Mouse (Mus musculus) neural tube, embryonic 15.5 days (tissue): Measurements from ENCODE around the gene Jmjd1c. TPM values are rescaled to one million over a fixed set of nuclear protein-coding genes. Genes with fewer than 3 reads are reported as not detected.

Source experiments
- ATAC-seq: fragments of 200-750 bp; cut with Nextera tagmentation; 2 replicates; pipeline ENCODE4 v1.8.0; 2017; ENCODE audit warnings: mild to moderate bottlenecking, moderate TSS enrichment, moderate library complexity; ENCODE audit not compliant: low FRiP score
- H3K27ac ChIP-seq: fragments of 300-500 bp; sonication (generic); replicated peaks from 2 replicates; pipeline ENCODE4 v1.5.1; 2015; ENCODE audit warnings: mild to moderate bottlenecking, inconsistent platforms
- H3K27me3 ChIP-seq: fragments of 300-500 bp; sonication (generic); replicated peaks from 2 replicates; pipeline ENCODE4 v1.6.1; 2015; ENCODE audit warnings: inconsistent platforms
- H3K36me3 ChIP-seq: fragments of 300-500 bp; sonication (generic); 2 replicates; pipeline ENCODE4 v1.6.1; 2015; ENCODE audit warnings: inconsistent platforms
- H3K4me1 ChIP-seq: fragments of 300-500 bp; sonication (generic); 2 replicates; pipeline ENCODE4 v1.6.1; 2015; ENCODE audit warnings: inconsistent platforms
- H3K4me2 ChIP-seq: fragments of 300-500 bp; sonication (generic); 2 replicates; pipeline ENCODE4 v1.6.1; 2015; ENCODE audit warnings: inconsistent platforms, mild to moderate bottlenecking, moderate library complexity
- H3K4me3 ChIP-seq: fragments of 300-500 bp; sonication (generic); replicated peaks from 2 replicates; pipeline ENCODE4 v1.5.1; 2015; ENCODE audit warnings: mild to moderate bottlenecking, inconsistent platforms
- H3K9ac ChIP-seq: fragments of 300-500 bp; sonication (generic); replicated peaks from 2 replicates; pipeline ENCODE4 v1.6.1; 2015; ENCODE audit warnings: mild to moderate bottlenecking, inconsistent platforms
- H3K9me3 ChIP-seq: fragments of 300-500 bp; sonication (generic); replicated peaks from 2 replicates; pipeline ENCODE4 v1.6.1; 2016; ENCODE audit warnings: inconsistent platforms
- WGBS: fragments of 180-500 bp; shearing (Covaris S2); methylation state at CpG from one replicate; pipeline ENCODE4 v1.1.7; 2015; ENCODE audit warnings: mixed read lengths; 5-methylcytosine and 5-hydroxymethylcytosine counted together
- polyA plus RNA-seq: library from polyadenylated mRNA; unstranded; fragments of >200 nt; fragmentation: Nextera tagmentation; extraction: Ambion mirVana; gene quantifications from 2 replicates; pipeline ENCODE4 v1.2.1, GENCODE M21; 2015

Gene Jmjd1c
- polyA plus RNA-seq, 1 experiment from 2014 or later, result 50.7 TPM

GRCm38 (mm10) chr10:67185491-67186081, 89.7 kb downstream of the Jmjd1c start:
- peak overlapping the region; percentile 61 for H3K4me2 ChIP-seq
- H3K27ac ChIP-seq, result peak overlapping the region; percentile 95
- no peaks in the 10 kb centered on the region for H3K36me3 ChIP-seq
- H3K27me3 ChIP-seq, result no peaks in the 10 kb centered on the region
- H3K4me3 ChIP-seq, result peak overlapping the region; percentile 44
- H3K9ac ChIP-seq, result peak overlapping the region; percentile 57
- ATAC-seq, result peak; percentile 92
- H3K4me1 ChIP-seq, result peaks cover 27% of the 10 kb centered on the region
- no peaks in the 10 kb centered on the region for H3K9me3 ChIP-seq
- under 1% methylated on average over 23 of the region's 23 CpGs for WGBS

DNA sequence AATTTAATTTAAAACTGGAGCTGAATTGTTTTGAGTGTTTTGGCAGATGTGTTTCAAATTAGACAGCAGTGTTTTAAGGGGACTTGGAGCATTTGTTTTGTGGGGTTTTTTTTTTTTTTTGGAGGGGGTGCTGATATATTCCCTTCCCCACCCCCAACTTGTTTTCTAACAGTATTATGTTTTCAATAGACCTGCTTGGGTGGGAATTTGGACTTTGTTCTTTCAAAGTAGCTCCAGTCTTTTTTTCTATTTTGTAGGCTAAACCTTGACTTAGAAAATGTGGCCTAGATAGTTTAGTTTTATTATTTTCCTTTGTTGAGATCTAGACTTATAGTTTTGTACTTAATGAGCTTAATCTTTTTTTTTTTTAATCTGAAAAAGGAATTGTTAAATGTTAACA, 90.6 kb downstream of the Jmjd1c start:
- Histone ChIP-seq H3K4me3 (peak overlapping the region; percentile 29), H3K36me3 (no peaks in the 10 kb centered on the region), H3K4me2 (peak overlapping the region; percentile 61), H3K4me1 (peaks cover 26% of the 10 kb centered on the region), H3K27me3 (no peaks in the 10 kb centered on the region), H3K27ac (peak overlapping the region; percentile 70), H3K9me3 (no peaks in the 10 kb centered on the region), H3K9ac (0 out of 2 replicates have a peak overlapping the region, but pooled peaks have one; percentile 57)
- ATAC-seq, result no peak

- peak overlapping the region; percentile 61 for H3K4me2 ChIP-seq
- no peak for ATAC-seq
- H3K27me3 ChIP-seq, result no peaks in the 10 kb centered on the region
- no peaks in the 10 kb centered on the region for H3K9me3 ChIP-seq
- 0 out of 2 replicates have a peak overlapping the region, but pooled peaks have one; percentile 5 for H3K9ac ChIP-seq
- 6% methylated on average over 5 of the region's 5 CpGs for WGBS
- peak overlapping the region; percentile 29 for H3K4me3 ChIP-seq
- peaks cover 22% of the 10 kb centered on the region for H3K4me1 ChIP-seq
- H3K27ac ChIP-seq, result peak overlapping the region; percentile 46
- no peaks in the 10 kb centered on the region for H3K36me3 ChIP-seq
Observed at GRCm38 (mm10) chr10:67187001-67187453, 91.1 kb downstream of the Jmjd1c start.

GRCm38 (mm10) chr10:67187952-67188351, 92.0 kb downstream of the Jmjd1c start:
- Histone ChIP-seq H3K9me3 (no peaks in the 10 kb centered on the region), H3K27me3 (no peaks in the 10 kb centered on the region), H3K4me2 (peak overlapping the region; percentile 61), H3K9ac (no peak overlapping the region), H3K4me1 (peaks cover 17% of the 10 kb centered on the region), H3K27ac (no peak overlapping the region), H3K36me3 (no peaks in the 10 kb centered on the region), H3K4me3 (0 out of 2 replicates have a peak overlapping the region, but pooled peaks have one; percentile 1)
- no peak for ATAC-seq
- WGBS, result 96% methylated on average over 2 of the region's 2 CpGs

DNA sequence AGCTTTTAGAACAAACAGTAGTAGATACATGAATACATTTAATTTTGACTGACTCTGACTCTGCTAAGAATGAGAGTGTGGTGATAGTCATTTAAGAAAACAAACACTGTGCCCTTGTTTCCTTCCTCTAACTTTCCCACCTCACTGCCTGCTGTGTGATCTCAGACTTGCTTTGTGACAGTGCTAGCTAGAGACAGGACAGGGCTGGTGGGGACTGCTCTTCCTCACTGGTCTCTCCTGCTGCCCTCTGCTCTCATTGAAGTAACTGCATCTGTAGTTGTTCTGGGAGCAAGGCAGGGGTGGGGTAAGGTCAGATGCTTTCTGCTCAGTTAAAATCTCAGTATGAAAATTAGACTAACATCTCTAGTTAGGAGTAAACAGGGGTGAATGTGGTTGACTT, 93.1 kb downstream of the Jmjd1c start:
- H3K4me2 ChIP-seq, result 0 out of 2 replicates have a peak overlapping the region, but pooled peaks have one; percentile 19
- ATAC-seq, result no peak

GRCm38 (mm10) chr10:67190261-67190660, 94.3 kb downstream of the Jmjd1c start:
- H3K27ac ChIP-seq, result no peak overlapping the region
- WGBS, result 74% methylated on average over 1 of the region's 1 CpGs
- ATAC-seq, result no peak
- H3K4me1 ChIP-seq, result peaks cover 12% of the 10 kb centered on the region
- H3K4me2 ChIP-seq, result no peak overlapping the region
- H3K9ac ChIP-seq, result no peak overlapping the region
- no peaks in the 10 kb centered on the region for H3K36me3 ChIP-seq
- H3K27me3 ChIP-seq, result no peaks in the 10 kb centered on the region
- no peak overlapping the region for H3K4me3 ChIP-seq
- no peaks in the 10 kb centered on the region for H3K9me3 ChIP-seq

More for the DNA sequence above, 93.1 kb downstream of the Jmjd1c start:
- no peak overlapping the region for H3K27ac ChIP-seq
- no peak overlapping the region for H3K9ac ChIP-seq
- H3K9me3 ChIP-seq, result no peaks in the 10 kb centered on the region
- H3K27me3 ChIP-seq, result no peaks in the 10 kb centered on the region
- no peak overlapping the region for H3K4me3 ChIP-seq
- no peaks in the 10 kb centered on the region for H3K36me3 ChIP-seq
- H3K4me1 ChIP-seq, result peaks cover 17% of the 10 kb centered on the region

DNA sequence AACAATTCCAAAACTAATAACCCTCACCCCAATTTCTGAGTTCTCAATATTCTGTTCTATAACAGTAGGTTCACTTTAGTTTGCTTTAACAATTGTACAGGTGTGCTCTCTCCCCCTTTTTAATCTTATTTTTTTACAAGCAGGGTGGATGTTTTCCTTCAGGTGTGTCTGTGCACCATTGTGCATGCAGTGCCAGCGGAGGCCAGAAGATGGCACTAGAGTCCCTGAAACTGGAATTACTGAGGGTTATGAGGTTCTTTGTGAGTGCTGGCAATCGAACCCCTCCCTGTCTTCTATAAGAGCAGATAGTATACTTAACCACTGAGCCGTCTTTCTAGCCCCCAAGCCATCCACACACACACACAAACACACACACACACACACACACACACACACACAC, 96.4 kb downstream of the Jmjd1c start:
- H3K9me3 ChIP-seq, result no peaks in the 10 kb centered on the region
- WGBS, result 93% methylated on average over 3 of the region's 3 CpGs
- ATAC-seq, result no peak

GRCm38 (mm10) chr10:67193003-67193652, 97.2 kb downstream of the Jmjd1c start:
- H3K4me3 ChIP-seq, result no peak overlapping the region
- H3K27ac ChIP-seq, result no peak overlapping the region
- no peak for ATAC-seq
- no peaks in the 10 kb centered on the region for H3K27me3 ChIP-seq
- H3K9ac ChIP-seq, result no peak overlapping the region
- peaks cover 6% of the 10 kb centered on the region; the same call in 1 of the 2 replicates for H3K4me1 ChIP-seq
- no peaks in the 10 kb centered on the region for H3K9me3 ChIP-seq
- H3K4me2 ChIP-seq, result no peak overlapping the region
- H3K36me3 ChIP-seq, result no peaks in the 10 kb centered on the region
- 61% methylated on average over 3 of the region's 3 CpGs for WGBS

More for the DNA sequence above, 96.4 kb downstream of the Jmjd1c start:
- Histone ChIP-seq H3K4me3 (no peak overlapping the region), H3K4me1 (peaks cover 7% of the 10 kb centered on the region), H3K9ac (no peak overlapping the region), H3K27ac (no peak overlapping the region), H3K36me3 (no peaks in the 10 kb centered on the region), H3K4me2 (no peak overlapping the region), H3K27me3 (no peaks in the 10 kb centered on the region)

GRCm38 (mm10) chr10:67194046-67194445, 98.1 kb downstream of the Jmjd1c start:
- Histone ChIP-seq H3K4me2 (no peak overlapping the region), H3K4me1 (peaks cover 5% of the 10 kb centered on the region; the same call in 1 of the 2 replicates), H3K36me3 (no peaks in the 10 kb centered on the region), H3K27me3 (no peaks in the 10 kb centered on the region), H3K27ac (no peak overlapping the region), H3K9me3 (no peaks in the 10 kb centered on the region), H3K4me3 (no peak overlapping the region), H3K9ac (no peak overlapping the region)
- ATAC-seq, result no peak
- 96% methylated on average over 3 of the region's 3 CpGs for WGBS

GRCm38 (mm10) chr10:67195671-67196070, 99.7 kb downstream of the Jmjd1c start:
- no peak for ATAC-seq
- no peak overlapping the region for H3K9ac ChIP-seq
- H3K9me3 ChIP-seq, result no peaks in the 10 kb centered on the region
- H3K4me3 ChIP-seq, result no peak overlapping the region
- H3K27me3 ChIP-seq, result no peaks in the 10 kb centered on the region
- WGBS, result 92% methylated on average over 1 of the region's 1 CpGs
- H3K27ac ChIP-seq, result no peak overlapping the region
- no peak overlapping the region for H3K4me2 ChIP-seq
- peaks cover 8% of the 10 kb centered on the region; the same call in 1 of the 2 replicates for H3K4me1 ChIP-seq
- no peaks in the 10 kb centered on the region for H3K36me3 ChIP-seq

GRCm38 (mm10) chr10:67197186-67197585, 101.3 kb downstream of the Jmjd1c start:
- Histone ChIP-seq H3K4me1 (peaks cover 10% of the 10 kb centered on the region; the same call in 1 of the 2 replicates), H3K4me3 (no peak overlapping the region), H3K9me3 (no peaks in the 10 kb centered on the region), H3K9ac (no peak overlapping the region), H3K27me3 (no peaks in the 10 kb centered on the region), H3K36me3 (no peaks in the 10 kb centered on the region), H3K4me2 (no peak overlapping the region), H3K27ac (no peak overlapping the region)
- no peak for ATAC-seq
- 91% methylated on average over 4 of the region's 4 CpGs for WGBS

DNA sequence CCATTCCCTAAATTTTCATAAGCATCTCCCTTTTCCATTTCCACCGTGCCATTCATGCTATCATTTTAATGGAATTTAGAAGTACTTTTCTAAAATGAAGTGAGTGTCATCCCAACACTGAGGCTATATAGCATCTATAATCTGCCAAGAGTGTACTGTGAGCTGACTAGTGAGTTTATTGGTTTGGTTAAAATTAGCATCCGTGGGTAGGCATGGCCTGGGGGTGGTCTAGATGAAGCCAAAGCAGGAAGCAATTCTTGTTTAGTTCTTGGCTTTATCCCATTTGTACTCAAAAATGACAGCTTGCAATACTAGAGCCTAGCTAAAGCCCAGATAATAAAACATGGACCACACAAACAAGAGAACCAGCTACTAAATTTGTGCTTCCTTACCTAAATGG, 101.9 kb downstream of the Jmjd1c start:
- 59% methylated on average over 2 of the region's 2 CpGs for WGBS
- no peak for ATAC-seq
- no peak overlapping the region for H3K4me3 ChIP-seq
- no peak overlapping the region for H3K9ac ChIP-seq
- H3K4me1 ChIP-seq, result peaks cover 10% of the 10 kb centered on the region; the same call in 1 of the 2 replicates
- H3K27me3 ChIP-seq, result no peaks in the 10 kb centered on the region
- no peaks in the 10 kb centered on the region for H3K36me3 ChIP-seq
- no peak overlapping the region for H3K27ac ChIP-seq
- no peak overlapping the region for H3K4me2 ChIP-seq
- no peaks in the 10 kb centered on the region for H3K9me3 ChIP-seq
